Mouse (Mus musculus) cerebral cortex, adult 2 months (tissue): ENCODE results near the gene Bet1l.

Experiments used
- whole genome bisulfite sequencing: fragments of 180-500 bp; shearing (Covaris S2); methylation state at CpG from one replicate; pipeline ENCODE4 v1.1.7; 2018; 5-methylcytosine and 5-hydroxymethylcytosine counted together

The Bet1l gene

GRCm38 (mm10) chr7:140858746-140859145, 1.4 kb upstream of the Bet1l start:
- WGBS, result 93% methylated on average over 8 of the region's 8 CpGs

- WGBS, result under 1% methylated on average over 50 of the region's 50 CpGs
Observed at GRCm38 (mm10) chr7:140856785-140857549, 410 bp downstream of the Bet1l start, which contains the start of gene Ric8a. Ric8a (plus strand) TSS chr7:140856957.

GRCm38 (mm10) chr7:140855860-140856784, 1.3 kb downstream of the Bet1l start, which contains the start of gene Gm45785:
Gm45785 (minus strand) TSS chr7:140856331.
- WGBS, result under 1% methylated on average over 51 of the region's 51 CpGs

GRCm38 (mm10) chr7:140855181-140855580, 2.2 kb downstream of the Bet1l start:
- 46% methylated on average over 9 of the region's 9 CpGs for WGBS

GRCm38 (mm10) chr7:140854483-140854882, 2.9 kb downstream of the Bet1l start:
- WGBS, result 90% methylated on average over 18 of the region's 18 CpGs

- WGBS, result 87% methylated on average over 9 of the region's 9 CpGs
Observed at GRCm38 (mm10) chr7:140853386-140853785, 4.0 kb downstream of the Bet1l start.

- 97% methylated on average over 4 of the region's 4 CpGs for whole genome bisulfite sequencing
Observed at GRCm38 (mm10) chr7:140851916-140852315, 5.5 kb downstream of the Bet1l start.

GRCm38 (mm10) chr7:140848591-140848990, 8.8 kb downstream of the Bet1l start:
- 93% methylated on average over 10 of the region's 10 CpGs for WGBS

- 58% methylated on average over 11 of the region's 11 CpGs for WGBS
Observed at GRCm38 (mm10) chr7:140847755-140848580, 9.4 kb downstream of the Bet1l start, which contains the start of gene Odf3. Odf3 (plus strand) TSS chr7:140847805.

- WGBS, result 86% methylated on average over 10 of the region's 10 CpGs
Observed at GRCm38 (mm10) chr7:140846676-140847075, 10.7 kb downstream of the Bet1l start.

GRCm38 (mm10) chr7:140845683-140846082, 11.7 kb downstream of the Bet1l start:
- WGBS, result 73% methylated on average over 4 of the region's 4 CpGs

- 23% methylated on average over 14 of the region's 14 CpGs for WGBS
Observed at GRCm38 (mm10) chr7:140844905-140845665, 12.3 kb downstream of the Bet1l start, which contains the start of gene Scgb1c1. Scgb1c1 (plus strand) TSS chr7:140845547.

GRCm38 (mm10) chr7:140843806-140844205, 13.6 kb downstream of the Bet1l start:
- 83% methylated on average over 7 of the region's 7 CpGs for WGBS

GRCm38 (mm10) chr7:140840750-140841735, 16.3 kb downstream of the Bet1l start:
- 37% methylated on average over 19 of the region's 19 CpGs for WGBS

GRCm38 (mm10) chr7:140839556-140839955, 17.8 kb downstream of the Bet1l start:
- 71% methylated on average over 5 of the region's 5 CpGs for WGBS

GRCm38 (mm10) chr7:140836243-140837115, 20.9 kb downstream of the Bet1l start:
- 58% methylated on average over 9 of the region's 9 CpGs for WGBS

GRCm38 (mm10) chr7:140835758-140836087, 21.7 kb downstream of the Bet1l start:
- 87% methylated on average over 2 of the region's 2 CpGs for whole genome bisulfite sequencing

GRCm38 (mm10) chr7:140834968-140835757, 22.2 kb downstream of the Bet1l start, which contains the start of gene Urah:
Urah (plus strand) TSS chr7:140835018.
- 57% methylated on average over 20 of the region's 20 CpGs for WGBS
